Mouse (Mus musculus): ENCODE results near the gene Sgcb.

The Sgcb gene

GRCm38 (mm10) chr5:73651061-73651854 is 3.7 kb upstream of the Sgcb start, which contains the start of gene Spata18:
Gene Spata18, plus strand, starts transcription at chr5:73651379.
- TF ChIP-seq GATA4 (IDR thresholded peaks at IDR 0.05; ENCODE audit: insufficient replicate concordance, low read length), result no peak

- TF ChIP-seq GATA4 (IDR thresholded peaks at IDR 0.05; ENCODE audit: insufficient replicate concordance, low read length), result no peak
These were observed 2.9 kb upstream of the Sgcb start for GRCm38 (mm10) chr5:73650365-73650964.

GRCm38 (mm10) chr5:73642091-73642490 is 5.5 kb downstream of the Sgcb start:
- no peak for TF ChIP-seq GATA4 (IDR thresholded peaks at IDR 0.05; ENCODE audit: insufficient replicate concordance, low read length)

- TF ChIP-seq GATA4 (IDR thresholded peaks at IDR 0.05; ENCODE audit: insufficient replicate concordance, low read length), result no peak
These were observed 6.5 kb downstream of the Sgcb start for GRCm38 (mm10) chr5:73641058-73641457.

- no peak for TF ChIP-seq GATA4 (IDR thresholded peaks at IDR 0.05; ENCODE audit: insufficient replicate concordance, low read length)
These were observed 10.1 kb downstream of the Sgcb start for GRCm38 (mm10) chr5:73637337-73638107.

GRCm38 (mm10) chr5:73633141-73633540 is 14.4 kb downstream of the Sgcb start:
- TF ChIP-seq GATA4 (IDR thresholded peaks at IDR 0.05; ENCODE audit: insufficient replicate concordance, low read length), result no peak

GRCm38 (mm10) chr5:73632291-73632690 is 15.3 kb downstream of the Sgcb start, which contains the start of gene Lrrc66:
Gene Lrrc66, minus strand, starts transcription at chr5:73632526.
- no peak for TF ChIP-seq GATA4 (IDR thresholded peaks at IDR 0.05; ENCODE audit: insufficient replicate concordance, low read length)

- TF ChIP-seq GATA4 (IDR thresholded peaks at IDR 0.05; ENCODE audit: insufficient replicate concordance, low read length), result no peak
These were observed 16.5 kb downstream of the Sgcb start for GRCm38 (mm10) chr5:73631001-73631558.

GRCm38 (mm10) chr5:73630141-73630540 is 17.4 kb downstream of the Sgcb start:
- no peak for TF ChIP-seq GATA4 (IDR thresholded peaks at IDR 0.05; ENCODE audit: insufficient replicate concordance, low read length)

GRCm38 (mm10) chr5:73627991-73628390 is 19.6 kb downstream of the Sgcb start:
- no peak for TF ChIP-seq GATA4 (IDR thresholded peaks at IDR 0.05; ENCODE audit: insufficient replicate concordance, low read length)

GRCm38 (mm10) chr5:73627559-73627958 is 20.0 kb downstream of the Sgcb start:
- no peak for TF ChIP-seq GATA4 (IDR thresholded peaks at IDR 0.05; ENCODE audit: insufficient replicate concordance, low read length)

- no peak for TF ChIP-seq GATA4 (IDR thresholded peaks at IDR 0.05; ENCODE audit: insufficient replicate concordance, low read length)
These were observed 20.7 kb downstream of the Sgcb start for GRCm38 (mm10) chr5:73626842-73627241.

- TF ChIP-seq GATA4 (IDR thresholded peaks at IDR 0.05; ENCODE audit: insufficient replicate concordance, low read length), result no peak
These were observed 22.1 kb downstream of the Sgcb start for GRCm38 (mm10) chr5:73625505-73625904.

- TF ChIP-seq GATA4 (IDR thresholded peaks at IDR 0.05; ENCODE audit: insufficient replicate concordance, low read length), result no peak
These were observed 28.6 kb downstream of the Sgcb start for GRCm38 (mm10) chr5:73618969-73619368.

GRCm38 (mm10) chr5:73615211-73615610 is 32.4 kb downstream of the Sgcb start:
- no peak for TF ChIP-seq GATA4 (IDR thresholded peaks at IDR 0.05; ENCODE audit: insufficient replicate concordance, low read length)

Data from liver, adult (tissue).